Mouse (Mus musculus): ENCODE measurements around the gene Fank1. TPM values are rescaled to one million over a fixed set of nuclear protein-coding genes. Genes with fewer than 3 reads are reported as not detected.

Gene Fank1
- polyA plus RNA-seq, 2 experiments, result 0.30 to 0.31 TPM

DNA sequence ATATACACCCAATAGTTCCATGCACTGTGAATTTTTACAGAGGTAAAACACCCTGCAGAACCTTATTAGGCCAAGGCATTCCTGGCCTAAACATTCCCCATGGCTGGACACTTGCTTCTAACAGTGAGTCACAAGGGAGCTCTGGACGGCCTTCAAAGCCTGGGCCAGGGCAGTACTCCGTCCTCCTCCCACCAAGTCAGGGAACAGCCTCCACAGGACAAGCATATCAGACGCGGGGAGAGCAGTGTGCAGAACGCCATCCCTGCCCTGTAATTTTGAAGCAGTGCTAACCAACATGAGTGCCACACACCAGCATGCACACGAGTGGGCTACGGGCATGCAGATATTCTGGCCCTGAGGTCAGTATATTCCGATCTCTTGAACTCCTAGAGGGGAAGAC is 29.3 kb upstream of the Fank1 start:
- H3K36me3 ChIP-seq (ENCODE audit: control insufficient read depth, insufficient read depth, low read length), result 0 out of 2 replicates have a peak, but pooled peaks cover under 1% of the 10 kb centered on the region
- H3K4me1 ChIP-seq (ENCODE audit: control insufficient read depth, insufficient read depth, low read length), result no peaks in the 10 kb centered on the region; the same call in 1 of the 2 replicates
- no peak overlapping the region for H3K4me3 ChIP-seq (replicated peaks; ENCODE audit: low read length)
- no peaks in the 10 kb centered on the region for H3K27me3 ChIP-seq (ENCODE audit: control insufficient read depth, insufficient read depth, low read length)
- 80% methylated on average over 8 of the region's 8 CpGs for WGBS
- DNase-seq (ENCODE audit: low spot score) (no peak), ATAC-seq (ENCODE audit: low FRiP score, low read depth) (no peak)
- H3K4me2 ChIP-seq (replicated peaks; ENCODE audit: low read depth, low read length, severe bottlenecking), result no peak overlapping the region
- no peaks in the 10 kb centered on the region for H3K9me3 ChIP-seq (ENCODE audit: control insufficient read depth, low read length)
- H3K9ac ChIP-seq (ENCODE audit: low read depth, low read length, severe bottlenecking), result no peak overlapping the region
- H3K27ac ChIP-seq (replicated peaks; ENCODE audit: low read depth, low read length), result no peak overlapping the region
- no peak for TF ChIP-seq POLR2A (IDR thresholded peaks at IDR 0.05; ENCODE audit: borderline replicate concordance, extremely low read depth, insufficient read depth, insufficient read length)

DNA sequence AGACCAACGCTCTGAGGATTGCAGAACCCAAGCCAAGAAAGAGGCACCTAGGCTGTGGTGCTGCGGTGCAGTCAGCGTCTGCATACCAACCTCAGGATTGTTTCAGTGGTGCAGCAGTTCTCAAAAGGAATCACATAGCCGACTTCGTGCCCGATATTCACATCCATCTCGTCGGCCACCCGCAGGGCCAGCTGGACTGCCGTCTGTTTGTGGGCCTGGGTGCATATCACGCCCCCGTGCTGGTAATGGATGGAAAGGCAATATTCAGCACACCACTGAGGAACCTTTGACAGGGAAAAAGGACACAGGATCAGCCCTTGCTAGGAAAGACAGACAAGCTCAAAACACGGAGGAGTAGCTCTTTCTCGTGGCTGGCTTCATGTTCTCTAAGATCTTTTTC is 27.9 kb upstream of the Fank1 start:
- Histone ChIP-seq H3K36me3 (ENCODE audit: control insufficient read depth, insufficient read depth, low read length) (no peaks in the 10 kb centered on the region), H3K27ac (replicated peaks; ENCODE audit: low read depth, low read length) (no peak overlapping the region), H3K9ac (ENCODE audit: low read depth, low read length, severe bottlenecking) (no peak overlapping the region), H3K27me3 (ENCODE audit: control insufficient read depth, insufficient read depth, low read length) (no peaks in the 10 kb centered on the region), H3K4me2 (replicated peaks; ENCODE audit: low read depth, low read length, severe bottlenecking) (no peak overlapping the region), H3K4me1 (ENCODE audit: control insufficient read depth, insufficient read depth, low read length) (no peaks in the 10 kb centered on the region; the same call in 1 of the 2 replicates), H3K4me3 (replicated peaks; ENCODE audit: low read length) (no peak overlapping the region), H3K9me3 (ENCODE audit: control insufficient read depth, low read length) (no peaks in the 10 kb centered on the region)
- 82% methylated on average over 14 of the region's 14 CpGs for WGBS
- no peak for DNase-seq (ENCODE audit: low spot score)
- ATAC-seq (ENCODE audit: low FRiP score, low read depth), result no peak
- no peak for TF ChIP-seq POLR2A (IDR thresholded peaks at IDR 0.05; ENCODE audit: borderline replicate concordance, extremely low read depth, insufficient read depth, insufficient read length)

DNA sequence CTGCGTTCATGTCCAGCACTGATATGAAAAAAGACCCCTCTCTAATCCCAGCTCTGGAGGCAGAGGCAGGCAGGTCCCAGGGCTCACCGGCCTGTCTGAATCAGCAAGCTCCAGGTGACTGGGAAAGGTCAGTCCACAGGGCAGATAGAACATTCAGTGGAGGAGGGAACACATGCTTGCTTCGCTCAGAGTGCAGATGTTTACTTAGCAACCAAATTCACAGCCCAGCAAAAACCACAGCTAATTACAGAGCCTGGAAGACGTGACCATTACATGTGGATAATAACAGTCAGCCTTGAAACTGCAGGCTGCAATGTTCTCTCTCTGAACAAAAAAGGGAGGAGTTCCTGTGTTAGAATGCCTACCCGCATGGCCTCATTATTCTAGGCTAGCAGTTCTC is 26.0 kb upstream of the Fank1 start:
- no peaks in the 10 kb centered on the region for H3K27me3 ChIP-seq (ENCODE audit: control insufficient read depth, insufficient read depth, low read length)
- no peak overlapping the region for H3K4me2 ChIP-seq (replicated peaks; ENCODE audit: low read depth, low read length, severe bottlenecking)
- no peaks in the 10 kb centered on the region for H3K4me1 ChIP-seq (ENCODE audit: control insufficient read depth, insufficient read depth, low read length)
- H3K9me3 ChIP-seq (ENCODE audit: control insufficient read depth, low read length), result no peaks in the 10 kb centered on the region
- 60% methylated on average over 5 of the region's 5 CpGs for WGBS
- no peak overlapping the region for H3K27ac ChIP-seq (replicated peaks; ENCODE audit: low read depth, low read length)
- H3K36me3 ChIP-seq (ENCODE audit: control insufficient read depth, insufficient read depth, low read length), result no peaks in the 10 kb centered on the region
- no peak overlapping the region for H3K4me3 ChIP-seq (replicated peaks; ENCODE audit: low read length)
- no peak for TF ChIP-seq POLR2A (IDR thresholded peaks at IDR 0.05; ENCODE audit: borderline replicate concordance, extremely low read depth, insufficient read depth, insufficient read length)
- no peak overlapping the region for H3K9ac ChIP-seq (ENCODE audit: low read depth, low read length, severe bottlenecking)
- no peak for ATAC-seq (ENCODE audit: low FRiP score, low read depth)
- DNase-seq (ENCODE audit: low spot score), result no peak

DNA sequence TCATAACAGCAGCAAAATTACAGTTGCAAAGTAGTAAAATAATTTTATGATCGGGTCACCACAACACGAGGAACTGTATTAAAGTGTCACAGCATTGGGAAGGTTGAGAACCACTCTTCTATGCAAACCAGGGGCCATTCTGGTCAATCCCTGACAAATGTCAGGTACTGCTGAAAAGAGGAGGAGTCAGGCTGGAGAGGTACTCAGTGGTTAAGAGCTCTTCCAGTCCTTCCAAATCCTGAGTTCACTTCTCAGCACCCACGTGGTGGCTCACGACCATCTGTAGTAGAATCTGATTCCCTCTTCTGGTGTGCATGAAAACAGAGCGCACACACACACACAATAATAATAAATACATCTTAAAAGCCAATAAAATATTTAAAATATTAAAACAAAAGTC is 25.5 kb upstream of the Fank1 start:
- 75% methylated on average over 5 of the region's 5 CpGs for WGBS

DNA sequence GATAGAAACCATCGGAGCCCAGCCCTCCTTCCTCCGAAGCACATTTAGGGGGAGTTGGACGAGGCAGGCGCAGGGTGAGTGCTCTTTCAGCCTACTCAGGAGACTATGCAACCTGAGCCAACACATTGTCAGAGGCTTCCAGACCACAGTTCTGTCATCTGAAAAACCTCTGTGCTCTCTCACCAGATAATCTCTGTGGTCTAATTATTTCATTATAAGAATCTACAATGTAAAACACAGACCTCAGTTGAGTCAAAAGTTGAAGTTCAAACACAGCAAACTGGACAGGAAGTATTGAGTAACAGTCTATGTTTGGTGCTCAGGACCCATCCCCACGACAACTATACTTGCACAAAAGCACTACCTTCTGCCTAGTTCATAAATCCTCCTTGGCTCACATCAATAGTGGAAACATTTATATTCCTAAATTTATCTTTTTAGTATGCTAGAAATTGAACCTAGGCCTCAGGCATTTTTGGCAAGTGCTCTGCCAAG is 18.7 kb upstream of the Fank1 start:
- Histone ChIP-seq H3K9me3 (ENCODE audit: control insufficient read depth, low read length) (no peaks in the 10 kb centered on the region), H3K36me3 (ENCODE audit: control insufficient read depth, insufficient read depth, low read length) (no peaks in the 10 kb centered on the region), H3K27ac (replicated peaks; ENCODE audit: low read depth, low read length) (no peak overlapping the region), H3K4me2 (replicated peaks; ENCODE audit: low read depth, low read length, severe bottlenecking) (no peak overlapping the region), H3K4me1 (ENCODE audit: control insufficient read depth, insufficient read depth, low read length) (peaks cover 7% of the 10 kb centered on the region), H3K4me3 (replicated peaks; ENCODE audit: low read length) (no peak overlapping the region), H3K9ac (ENCODE audit: low read depth, low read length, severe bottlenecking) (no peak overlapping the region), H3K27me3 (ENCODE audit: control insufficient read depth, insufficient read depth, low read length) (no peaks in the 10 kb centered on the region)
- ATAC-seq (ENCODE audit: low FRiP score, low read depth) (no peak), DNase-seq (ENCODE audit: low spot score) (no peak)
- WGBS, result 63% methylated on average over 5 of the region's 5 CpGs
- no peak for TF ChIP-seq POLR2A (IDR thresholded peaks at IDR 0.05; ENCODE audit: borderline replicate concordance, extremely low read depth, insufficient read depth, insufficient read length)

More for the DNA sequence above, 25.5 kb upstream of the Fank1 start:
- ATAC-seq (ENCODE audit: low FRiP score, low read depth) (no peak), DNase-seq (ENCODE audit: low spot score) (no peak)
- no peaks in the 10 kb centered on the region for H3K9me3 ChIP-seq (ENCODE audit: control insufficient read depth, low read length)
- no peaks in the 10 kb centered on the region for H3K4me1 ChIP-seq (ENCODE audit: control insufficient read depth, insufficient read depth, low read length)
- H3K27ac ChIP-seq (replicated peaks; ENCODE audit: low read depth, low read length), result no peak overlapping the region
- no peak for TF ChIP-seq POLR2A (IDR thresholded peaks at IDR 0.05; ENCODE audit: borderline replicate concordance, extremely low read depth, insufficient read depth, insufficient read length)
- H3K4me2 ChIP-seq (replicated peaks; ENCODE audit: low read depth, low read length, severe bottlenecking), result no peak overlapping the region
- H3K36me3 ChIP-seq (ENCODE audit: control insufficient read depth, insufficient read depth, low read length), result no peaks in the 10 kb centered on the region
- no peak overlapping the region for H3K4me3 ChIP-seq (replicated peaks; ENCODE audit: low read length)
- H3K9ac ChIP-seq (ENCODE audit: low read depth, low read length, severe bottlenecking), result no peak overlapping the region
- no peaks in the 10 kb centered on the region for H3K27me3 ChIP-seq (ENCODE audit: control insufficient read depth, insufficient read depth, low read length)

DNA sequence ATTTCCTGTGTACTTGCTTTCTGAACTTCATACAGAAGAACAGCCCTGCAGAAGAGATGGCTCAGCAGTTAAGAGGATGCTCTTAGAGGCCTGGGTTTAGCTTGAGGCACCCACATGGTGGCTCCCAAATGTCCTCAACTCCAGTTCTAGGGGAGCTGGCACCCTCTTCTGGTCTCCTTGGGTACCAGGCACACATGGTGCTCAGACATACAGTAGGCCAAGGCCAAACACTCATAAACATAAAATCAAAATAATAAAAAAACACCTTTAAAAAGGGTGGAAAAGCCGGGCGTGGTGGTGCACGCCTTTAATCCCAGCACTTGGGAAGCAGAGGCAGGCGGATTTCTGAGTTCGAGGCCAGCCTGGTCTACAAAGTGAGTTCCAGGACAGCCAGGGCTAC is 17.9 kb upstream of the Fank1 start:
- WGBS, result 83% methylated on average over 5 of the region's 5 CpGs
- H3K4me3 ChIP-seq (replicated peaks; ENCODE audit: low read length), result no peak overlapping the region
- DNase-seq (ENCODE audit: low spot score), result no peak

More for the DNA sequence above, 17.9 kb upstream of the Fank1 start:
- H3K27me3 ChIP-seq (ENCODE audit: control insufficient read depth, insufficient read depth, low read length), result no peaks in the 10 kb centered on the region
- no peak overlapping the region for H3K9ac ChIP-seq (ENCODE audit: low read depth, low read length, severe bottlenecking)
- H3K36me3 ChIP-seq (ENCODE audit: control insufficient read depth, insufficient read depth, low read length), result no peaks in the 10 kb centered on the region
- H3K9me3 ChIP-seq (ENCODE audit: control insufficient read depth, low read length), result no peaks in the 10 kb centered on the region
- H3K4me2 ChIP-seq (replicated peaks; ENCODE audit: low read depth, low read length, severe bottlenecking), result no peak overlapping the region
- H3K4me1 ChIP-seq (ENCODE audit: control insufficient read depth, insufficient read depth, low read length), result peaks cover 7% of the 10 kb centered on the region
- H3K27ac ChIP-seq (replicated peaks; ENCODE audit: low read depth, low read length), result no peak overlapping the region
- ATAC-seq (ENCODE audit: low FRiP score, low read depth), result no peak
- no peak for TF ChIP-seq POLR2A (IDR thresholded peaks at IDR 0.05; ENCODE audit: borderline replicate concordance, extremely low read depth, insufficient read depth, insufficient read length)
